Mouse (Mus musculus): Measurements from ENCODE around the gene Coq9.

DNA sequence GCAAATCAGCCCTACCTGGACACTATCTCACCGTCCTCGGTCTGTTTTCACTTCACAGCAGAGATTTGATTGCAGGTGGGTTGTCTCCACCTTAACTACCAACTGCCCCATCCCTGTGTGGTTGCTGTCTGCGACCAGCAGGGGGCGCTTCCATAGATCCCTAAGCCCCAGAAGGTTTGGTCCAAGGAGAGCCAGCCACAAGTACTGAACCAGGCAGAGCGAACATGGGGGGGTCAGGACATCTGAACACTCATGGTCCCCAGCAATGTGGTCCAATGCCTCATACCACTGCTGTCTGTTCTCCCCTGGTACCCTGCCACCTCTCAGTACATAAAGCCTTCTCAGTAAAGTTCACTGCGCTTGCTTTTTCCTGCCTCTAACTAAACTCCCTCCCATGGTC, 36.2 kb downstream of the Coq9 start:
- TF ChIP-seq CTCF (conservative IDR thresholded peaks at IDR 0.05; ENCODE audit: insufficient read depth, insufficient read length, low read depth, low read length) (peak; percentile 83), POLR2A (IDR thresholded peaks at IDR 0.05; ENCODE audit: low read depth, low read length) (no peak)
